Mouse (Mus musculus): ENCODE measurements around the gene Blvrb. TPM values are rescaled to one million over a fixed set of nuclear protein-coding genes. Genes with fewer than 3 reads are reported as not detected.

The Blvrb gene
- total RNA-seq (2023) = 14.0 TPM

GRCm38 (mm10) chr7:27447419-27448286 is at the start of gene Blvrb, which contains the start of gene Sptbn4:
TSS of gene Blvrb (plus strand) at chr7:27447978.
TSS of gene Sptbn4 (minus strand) at chr7:27447686.

GRCm38 (mm10) chr7:27473156-27473834 is 25.5 kb downstream of the Blvrb start, which contains the start of gene Sertad3:
TSS of gene Sertad3 (plus strand) at chr7:27473768.

GRCm38 (mm10) chr7:27486770-27487697 is 39.3 kb downstream of the Blvrb start, which contains the start of gene Sertad1:
TSS of gene Sertad1 (plus strand) at chr7:27486910.

GRCm38 (mm10) chr7:27499036-27499435 is 51.3 kb downstream of the Blvrb start, which contains the start of gene Prx:
TSS of gene Prx (plus strand) at chr7:27499324.

Other genes with a start within 250 kb of the Blvrb start
- 15.0 TPM for gene Itpkc, start 219.3 kb upstream of the Blvrb start, total RNA-seq (2023)
- gene Coq8b, start 215.0 kb upstream of the Blvrb start, total RNA-seq (2023) = 18.0 TPM
- gene Numbl, start 189.5 kb upstream of the Blvrb start, total RNA-seq (2023) = 2.4 TPM
- 8.7 TPM for gene Ltbp4, start 110.3 kb upstream of the Blvrb start, total RNA-seq (2023)
- gene Shkbp1, start 92.0 kb upstream of the Blvrb start, total RNA-seq (2023) = 70.0 TPM
- 5.5 TPM for gene Gm20479, start 90.6 kb upstream of the Blvrb start, total RNA-seq (2023)
- not detected for gene Sptbn4, start 292 bp upstream of the Blvrb start, total RNA-seq (2023)
- 12.6 TPM for gene Sertad3, start 25.8 kb downstream of the Blvrb start, total RNA-seq (2023)
- 53.7 TPM for gene Sertad1, start 38.9 kb downstream of the Blvrb start, total RNA-seq (2023)
- 1.9 TPM for gene Prx, start 51.3 kb downstream of the Blvrb start, total RNA-seq (2023)
- gene Hipk4, start 75.3 kb downstream of the Blvrb start, total RNA-seq (2023) = 0.24 TPM
- gene Pld3, start 105.2 kb downstream of the Blvrb start, total RNA-seq (2023) = 126 TPM
- gene 2310022A10Rik, start 105.3 kb downstream of the Blvrb start, total RNA-seq (2023) = 21.8 TPM
- 137 TPM for gene Akt2, start 143.6 kb downstream of the Blvrb start, total RNA-seq (2023)
- gene Ttc9b, start 205.9 kb downstream of the Blvrb start, total RNA-seq (2023) = not detected
- gene Map3k10, start 226.6 kb downstream of the Blvrb start, total RNA-seq (2023) = 16.1 TPM
- gene Zfp607b, start 241.4 kb downstream of the Blvrb start, total RNA-seq (2023) = 0.80 TPM

All from CD4-positive naive resting alpha-beta T cell, adult 57 days (primary cell).